Mouse (Mus musculus): ENCODE data around the gene Pacsin2.

- TF ChIP-seq CTCF (conservative IDR thresholded peaks at IDR 0.05; ENCODE audit: low read length) (no peak), NANOG (IDR thresholded peaks at IDR 0.05; ENCODE audit: borderline replicate concordance, low read length) (no peak), POU5F1 (IDR thresholded peaks at IDR 0.05; ENCODE audit: borderline replicate concordance, low read length) (no peak)
Measured at GRCm38 (mm10) chr15:83407502-83407901, 56.9 kb downstream of the Pacsin2 start.

Measured in E14TG2a.4 (cell line).